Mouse (Mus musculus) ES-Bruce4 (cell line): ENCODE results near the gene Ckb.
"Not testable (repeated sequence)": the region's sequence is repeated elsewhere in the genome, so short reads cannot be mapped to it uniquely, and the experiment has no call there.

ENCODE experiments used
- CTCF ChIP-seq: IDR thresholded peaks from one replicate; pipeline ENCODE4 v1.8.1; 2011; ENCODE audit warnings: low read depth, low read length
- EP300 ChIP-seq: IDR thresholded peaks from 2 replicates; pipeline ENCODE4 v1.6.1; 2011; ENCODE audit warnings: low read depth, low read length; ENCODE audit not compliant: insufficient read depth
- POLR2A ChIP-seq: IDR thresholded peaks from one replicate; pipeline ENCODE4 v1.8.1; 2011; ENCODE audit warnings: low read length; ENCODE audit not compliant: insufficient read depth

GRCm38 (mm10) chr12:111713880-111714279 lies 41.7 kb upstream of the Ckb start:
- TF ChIP-seq POLR2A, CTCF, EP300: not testable (repeated sequence)
